Mouse (Mus musculus) gastrocnemius, adult 18-20 months (tissue): ENCODE data around the gene Zfp977. TPM values are rescaled to one million over a fixed set of nuclear protein-coding genes. Genes with fewer than 3 reads are reported as not detected.
"Not testable (repeated sequence)": the region's sequence is repeated elsewhere in the genome, so short reads cannot be mapped to it uniquely, and the experiment has no call there.

ENCODE experiments used
- DNase-seq: peaks from one replicate; pipeline ENCODE4 v3.0.0; 2021; ENCODE audit warnings: low spot score
- long read RNA-seq, 2 experiments: library from polyadenylated mRNA; stranded (forward); transcript quantifications; one replicate each; pipeline ENCODE4 v2.0.0; 2021
- microRNA-seq: library from miRNA; unstranded; fragments of <30 nt; microRNA quantifications from one replicate; pipeline ENCODE4 v1.2.0, GENCODE M21; 2021
- total RNA-seq, 2 experiments: library from RNA; stranded (reverse); gene quantifications; 2 replicates each; pipeline ENCODE4 v1.2.3; 2021

Gene Zfp977
- under 1 TPM in 1 of 2 experiments, not detected in 1; 0.21 TPM for total RNA-seq
- long read RNA-seq, experiment 1 = 0 reads
- long read RNA-seq, experiment 2 = 0 reads

GRCm38 (mm10) chr7:42592413-42592812 lies at the start of gene Zfp977:
Gene Zfp977 (minus strand): TSS chr7:42592547.
- DNase-seq = not testable (repeated sequence)

GRCm38 (mm10) chr7:42631031-42631430 lies 38.7 kb upstream of the Zfp977 start:
- DNase-seq = not testable (repeated sequence)

GRCm38 (mm10) chr7:42595666-42596065 lies 3.3 kb upstream of the Zfp977 start:
- DNase-seq = not testable (repeated sequence)

GRCm38 (mm10) chr7:42591311-42591710 lies 1.0 kb downstream of the Zfp977 start:
- DNase-seq = not testable (repeated sequence)

- no peak for DNase-seq
Observed at GRCm38 (mm10) chr7:42578488-42578887, 13.9 kb downstream of the Zfp977 start, which contains the start of gene Gm21028. Gene Gm21028 (minus strand): TSS chr7:42578588.

- no peak for DNase-seq
Observed at GRCm38 (mm10) chr7:42551766-42552165, 40.6 kb downstream of the Zfp977 start.

Small RNA genes within 50 kb of the gene (microRNA-seq; reads per million reads assigned to microRNA genes)
- not detected for gene Gm24938

Other genes starting within 250 kb of the Zfp977 start
- gene 4933421I07Rik, start 144.4 kb downstream of the Zfp977 start, total RNA-seq = not detected
- 1 to 10 TPM; 5.0 TPM for gene Zfp141, start 86.8 kb downstream of the Zfp977 start, total RNA-seq
- not detected for gene Gm21028, start 14.0 kb downstream of the Zfp977 start, total RNA-seq
- gene Zfp976, start 50.0 kb upstream of the Zfp977 start, total RNA-seq = 1 to 10 TPM in 1 of 2 experiments, under 1 TPM in 1; 0.73 to 1.0 TPM
- 1 to 10 TPM; 3.7 to 4.5 TPM for gene Zfp975, start 100.2 kb upstream of the Zfp977 start, total RNA-seq
- gene Gm17067, start 134.5 kb upstream of the Zfp977 start, total RNA-seq = not detected
- not detected for gene Vmn2r62, start 201.0 kb upstream of the Zfp977 start, total RNA-seq